Mouse (Mus musculus) embryonic facial prominence, embryonic 12.5 days (tissue): ENCODE measurements around the gene Cox7b. TPM values are rescaled to one million over a fixed set of nuclear protein-coding genes. Genes with fewer than 3 reads are reported as not detected.
"Not testable (repeated sequence)": the region's sequence is repeated elsewhere in the genome, so short reads cannot be mapped to it uniquely, and the experiment has no call there.

Source experiments
- ATAC-seq: fragments of 200-750 bp; cut with Nextera tagmentation; 2 replicates; pipeline ENCODE4 v1.8.0; 2017; ENCODE audit not compliant: insufficient number of reproducible peaks, insufficient read depth, low FRiP score, low TSS enrichment
- H3K27ac ChIP-seq: fragments of 300-500 bp; sonication (generic); 2 replicates; pipeline ENCODE4 v1.5.1; 2016; ENCODE audit warnings: mild to moderate bottlenecking
- H3K27me3 ChIP-seq: fragments of 300-500 bp; sonication (generic); 2 replicates; pipeline ENCODE4 v1.6.1; 2016; ENCODE audit warnings: mild to moderate bottlenecking, moderate library complexity
- H3K36me3 ChIP-seq: fragments of 300-500 bp; sonication (generic); 2 replicates; pipeline ENCODE4 v1.6.1; 2016; ENCODE audit warnings: mild to moderate bottlenecking
- H3K4me1 ChIP-seq: fragments of 300-500 bp; sonication (generic); 2 replicates; pipeline ENCODE4 v1.6.1; 2016
- H3K4me2 ChIP-seq: fragments of 300-500 bp; sonication (generic); replicated peaks from 2 replicates; pipeline ENCODE4 v1.6.1; 2016; ENCODE audit warnings: mild to moderate bottlenecking, moderate library complexity
- H3K4me3 ChIP-seq: fragments of 300-500 bp; sonication (generic); 2 replicates; pipeline ENCODE4 v1.5.1; 2016; ENCODE audit warnings: mild to moderate bottlenecking
- H3K9ac ChIP-seq: fragments of 300-500 bp; sonication (generic); 2 replicates; pipeline ENCODE4 v1.6.1; 2016; ENCODE audit warnings: mild to moderate bottlenecking, moderate library complexity
- H3K9me3 ChIP-seq: fragments of 300-500 bp; sonication (generic); 2 replicates; pipeline ENCODE4 v1.6.1; 2016; ENCODE audit warnings: mild to moderate bottlenecking, moderate library complexity
- WGBS: fragments of 180-500 bp; shearing (Covaris S2); methylation state at CpG from one replicate; pipeline ENCODE4 v1.1.7; 2016; 5-methylcytosine and 5-hydroxymethylcytosine counted together
- polyA plus RNA-seq: library from polyadenylated mRNA; unstranded; fragments of >200 nt; fragmentation: Nextera tagmentation; extraction: Ambion mirVana; gene quantifications from 2 replicates; pipeline ENCODE4 v1.2.1, GENCODE M21; 2016

Cox7b gene
- polyA plus RNA-seq, result 320 and 347 TPM in 2 replicates

- Histone ChIP-seq H3K9ac (peak within 1 kb of the TSS; percentile 53), H3K27me3 (no peaks in the 10 kb centered on the region), H3K27ac (peak within 1 kb of the TSS; percentile 84), H3K4me2 (peak within 1 kb of the TSS; percentile 37), H3K36me3 (peaks cover 5% of the 10 kb centered on the region; the same call in 1 of the 2 replicates), H3K4me3 (peak within 1 kb of the TSS; percentile 59), H3K9me3 (no peaks in the 10 kb centered on the region), H3K4me1 (no peaks in the 10 kb centered on the region)
- no peak for ATAC-seq
- 13% methylated on average over 26 of the region's 26 CpGs for WGBS
These were observed at the start of gene Cox7b for GRCm38 (mm10) chrX:106015571-106016322. TSS of gene Cox7b (plus strand) at chrX:106015700.

DNA sequence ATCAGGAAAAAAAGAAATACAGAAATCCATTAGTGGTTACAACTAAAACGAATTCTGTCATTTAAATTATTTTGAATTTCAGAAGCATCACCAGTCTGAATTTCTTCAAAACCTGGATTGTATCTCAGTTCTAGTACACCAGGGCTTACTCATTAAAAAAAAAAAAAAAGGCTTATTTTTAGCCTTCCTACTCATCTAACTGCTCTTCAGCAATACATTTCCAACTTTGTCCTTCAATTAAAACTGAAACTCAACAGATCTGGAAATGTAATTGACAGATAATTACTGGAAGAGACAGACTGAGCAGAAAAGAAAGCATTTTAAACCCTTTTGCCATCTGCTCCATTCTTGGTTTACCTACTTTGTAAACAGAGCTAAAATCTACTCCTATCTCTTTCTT, 13.9 kb upstream of the Cox7b start:
- no peaks in the 10 kb centered on the region for H3K27me3 ChIP-seq
- H3K9me3 ChIP-seq, result no peaks in the 10 kb centered on the region
- no peak overlapping the region for H3K4me3 ChIP-seq
- ATAC-seq, result no peak
- no peaks in the 10 kb centered on the region for H3K36me3 ChIP-seq
- 77% methylated on average over 1 of the region's 1 CpGs for WGBS
- H3K4me1 ChIP-seq, result no peaks in the 10 kb centered on the region
- no peak overlapping the region for H3K9ac ChIP-seq
- no peak overlapping the region for H3K27ac ChIP-seq
- H3K4me2 ChIP-seq, result no peak overlapping the region

DNA sequence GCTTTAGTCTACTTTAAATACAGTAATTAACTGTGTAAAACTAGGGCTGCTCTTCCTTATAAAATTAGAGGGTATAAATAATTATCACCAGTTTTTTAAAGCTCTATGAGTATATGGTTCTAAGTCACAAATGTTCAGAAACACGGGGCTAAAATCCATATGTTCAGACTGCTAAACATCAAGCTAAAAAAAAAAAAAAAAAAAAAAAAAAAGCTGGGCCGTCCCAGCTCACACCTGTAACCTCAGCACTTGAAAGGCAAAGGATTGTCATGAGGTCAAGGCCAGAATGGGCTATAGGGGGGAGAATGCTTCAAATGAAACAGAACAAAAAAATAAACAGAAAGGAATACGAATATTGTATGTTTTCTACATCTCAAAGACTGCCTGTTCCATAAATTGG, 4.7 kb upstream of the Cox7b start:
- no peak for ATAC-seq
- WGBS, result 15% methylated on average over 3 of the region's 3 CpGs
- peak overlapping the region; percentile 42 for H3K4me2 ChIP-seq
- H3K9ac ChIP-seq, result 0 out of 2 replicates have a peak overlapping the region, but pooled peaks have one; percentile 50
- H3K27ac ChIP-seq, result no peak overlapping the region
- H3K36me3 ChIP-seq, result no peaks in the 10 kb centered on the region
- H3K27me3 ChIP-seq, result no peaks in the 10 kb centered on the region
- H3K4me3 ChIP-seq, result peak overlapping the region; percentile 52
- H3K4me1 ChIP-seq, result no peaks in the 10 kb centered on the region
- no peaks in the 10 kb centered on the region for H3K9me3 ChIP-seq

DNA sequence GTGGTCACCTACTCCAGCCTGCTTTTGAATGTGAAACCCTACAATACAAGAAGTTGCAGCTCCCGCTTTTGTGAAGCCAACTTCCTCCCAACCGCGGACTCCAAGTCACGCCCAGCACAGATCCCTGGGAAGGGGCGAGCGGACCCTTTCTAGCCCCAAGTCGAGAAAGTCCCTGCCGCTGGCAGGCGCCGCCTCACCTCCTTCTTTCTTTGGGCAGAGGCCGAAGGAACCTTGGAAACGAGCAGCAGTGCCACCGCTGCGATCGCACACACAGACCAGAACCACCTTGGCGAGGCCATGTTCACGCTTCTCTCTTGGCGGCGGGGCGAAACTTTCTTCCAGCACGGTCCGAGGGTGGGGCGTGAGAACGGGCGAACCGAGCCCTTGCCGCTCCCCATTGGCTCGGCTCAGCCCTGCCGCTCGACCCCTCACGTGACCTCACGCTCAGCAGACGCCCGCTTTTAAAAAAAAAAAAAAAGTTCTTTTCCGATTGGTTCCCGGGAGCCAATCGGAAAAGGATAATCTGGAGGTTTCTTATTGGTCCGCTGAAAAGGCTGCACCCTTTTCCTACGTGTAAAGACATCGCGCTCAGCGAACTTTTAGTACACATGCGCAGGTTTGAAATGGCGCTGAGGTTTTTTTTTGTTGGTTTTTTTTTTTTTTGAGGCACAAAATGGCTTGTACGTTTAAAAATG, 3.9 kb upstream of the Cox7b start, which contains the start of gene Magt1:
Magt1 (minus strand) TSS at position 442 of the 695 bp plus-strand sequence.
- Histone ChIP-seq H3K36me3 (no peaks in the 10 kb centered on the region), H3K4me1 (no peaks in the 10 kb centered on the region), H3K9me3 (no peaks in the 10 kb centered on the region), H3K9ac (peak within 1 kb of the TSS; percentile 50), H3K4me3 (peak within 1 kb of the TSS; percentile 52), H3K4me2 (peak within 1 kb of the TSS; percentile 42), H3K27me3 (no peaks in the 10 kb centered on the region), H3K27ac (peak within 1 kb of the TSS; percentile 78)
- ATAC-seq, result peak; percentile 94
- 23% methylated on average over 45 of the region's 45 CpGs for WGBS

DNA sequence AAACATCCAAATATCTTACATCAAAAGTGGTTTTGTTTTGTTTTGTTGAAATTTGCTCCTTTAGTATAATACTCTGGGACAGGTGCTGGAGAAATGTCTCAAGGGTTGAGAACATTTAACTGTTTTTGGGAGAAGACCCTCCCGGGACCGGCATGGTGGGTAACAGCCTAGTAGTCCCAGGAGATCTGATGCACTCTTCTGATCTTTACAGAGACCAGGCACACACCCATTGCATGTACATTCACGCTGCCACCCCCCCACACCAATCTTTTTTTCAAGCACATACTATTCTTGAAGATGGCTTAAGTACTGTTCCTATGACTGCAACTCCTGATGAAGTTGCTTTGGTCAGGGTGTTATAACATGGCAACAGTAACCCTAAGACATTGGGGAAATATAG, 2.9 kb upstream of the Cox7b start:
- 67% methylated on average over 3 of the region's 3 CpGs for WGBS
- H3K9ac ChIP-seq, result no peak overlapping the region
- no peaks in the 10 kb centered on the region for H3K4me1 ChIP-seq
- H3K27ac ChIP-seq, result peak overlapping the region; percentile 54; the same call in 1 of the 2 replicates
- H3K9me3 ChIP-seq, result no peaks in the 10 kb centered on the region
- no peaks in the 10 kb centered on the region for H3K36me3 ChIP-seq
- 0 out of 2 replicates have a peak overlapping the region, but pooled peaks have one; percentile 7 for H3K4me3 ChIP-seq
- ATAC-seq, result no peak
- H3K4me2 ChIP-seq, result peak overlapping the region; percentile 38
- no peaks in the 10 kb centered on the region for H3K27me3 ChIP-seq

GRCm38 (mm10) chrX:106013217-106013616, 2.3 kb upstream of the Cox7b start:
- H3K4me1 ChIP-seq, result no peaks in the 10 kb centered on the region
- H3K27ac ChIP-seq, result no peak overlapping the region
- H3K9me3 ChIP-seq, result no peaks in the 10 kb centered on the region
- H3K9ac ChIP-seq, result no peak overlapping the region
- H3K4me3 ChIP-seq, result no peak overlapping the region
- H3K36me3 ChIP-seq, result no peaks in the 10 kb centered on the region
- ATAC-seq, result no peak
- H3K4me2 ChIP-seq, result no peak overlapping the region
- H3K27me3 ChIP-seq, result no peaks in the 10 kb centered on the region
- WGBS, result 28% methylated on average over 2 of the region's 2 CpGs

DNA sequence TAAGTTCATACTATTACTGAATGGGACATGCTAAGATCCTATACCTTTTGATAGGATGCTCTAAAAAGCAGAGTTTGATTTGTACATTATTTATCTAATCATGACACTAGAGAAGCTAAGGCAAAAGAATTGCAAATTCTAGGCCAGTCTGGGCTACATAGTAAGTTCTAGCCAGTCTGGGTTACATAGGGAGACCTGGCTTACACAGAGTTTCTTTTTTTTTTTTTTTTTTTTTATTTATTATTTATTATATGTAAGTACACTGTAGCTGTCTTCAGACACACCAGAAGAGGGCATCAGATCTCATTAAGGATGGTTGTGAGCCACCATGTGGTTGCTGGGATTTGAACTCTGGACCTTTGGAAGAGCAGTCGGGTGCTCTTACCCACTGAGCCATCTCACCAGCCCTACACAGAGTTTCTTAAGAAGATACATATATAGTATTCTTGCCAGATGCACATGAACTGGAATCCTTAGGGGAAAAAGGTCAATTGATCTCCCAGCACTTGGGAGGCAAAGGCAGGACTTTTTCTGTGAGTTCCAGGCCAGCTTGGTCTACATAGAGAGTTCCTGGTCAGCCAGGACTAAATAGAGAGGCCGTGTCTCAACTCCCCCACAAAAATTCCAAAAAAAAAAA, 641 bp upstream of the Cox7b start:
- H3K4me1 ChIP-seq, H3K27ac ChIP-seq, H3K4me2 ChIP-seq, H3K36me3 ChIP-seq, ATAC-seq, H3K27me3 ChIP-seq, H3K9me3 ChIP-seq, H3K4me3 ChIP-seq, H3K9ac ChIP-seq: not testable (repeated sequence)
- WGBS, result 66% methylated on average over 2 of the region's 2 CpGs

DNA sequence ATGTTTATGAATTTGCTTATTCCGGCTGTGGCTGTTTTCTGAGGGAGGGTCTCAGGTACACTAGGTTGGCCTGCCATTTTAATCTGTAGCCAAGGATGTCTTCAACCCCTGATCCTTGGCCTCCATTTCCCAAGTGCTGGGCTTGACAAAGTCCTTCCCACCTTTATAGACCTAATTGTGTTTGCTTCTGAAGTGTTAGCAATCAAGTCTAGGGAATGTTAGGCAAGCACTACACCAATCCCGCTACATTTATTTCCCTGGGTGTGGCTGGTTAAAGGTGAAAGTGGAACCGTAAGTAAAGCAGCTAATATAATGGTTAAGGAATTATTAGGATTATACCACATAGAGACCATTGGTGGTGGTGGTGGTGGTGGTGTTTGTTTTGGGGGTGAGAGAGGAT, 1.6 kb downstream of the Cox7b start:
- no peak overlapping the region for H3K9ac ChIP-seq
- H3K27me3 ChIP-seq, result no peaks in the 10 kb centered on the region
- ATAC-seq, result no peak
- H3K4me2 ChIP-seq, result peak overlapping the region; percentile 13; the same call in 1 of the 2 replicates
- H3K4me1 ChIP-seq, result no peaks in the 10 kb centered on the region
- H3K4me3 ChIP-seq, result no peak overlapping the region
- no peaks in the 10 kb centered on the region for H3K9me3 ChIP-seq
- no peak overlapping the region for H3K27ac ChIP-seq
- WGBS, result 87% methylated on average over 3 of the region's 3 CpGs
- H3K36me3 ChIP-seq, result peaks cover 11% of the 10 kb centered on the region; the same call in 1 of the 2 replicates

DNA sequence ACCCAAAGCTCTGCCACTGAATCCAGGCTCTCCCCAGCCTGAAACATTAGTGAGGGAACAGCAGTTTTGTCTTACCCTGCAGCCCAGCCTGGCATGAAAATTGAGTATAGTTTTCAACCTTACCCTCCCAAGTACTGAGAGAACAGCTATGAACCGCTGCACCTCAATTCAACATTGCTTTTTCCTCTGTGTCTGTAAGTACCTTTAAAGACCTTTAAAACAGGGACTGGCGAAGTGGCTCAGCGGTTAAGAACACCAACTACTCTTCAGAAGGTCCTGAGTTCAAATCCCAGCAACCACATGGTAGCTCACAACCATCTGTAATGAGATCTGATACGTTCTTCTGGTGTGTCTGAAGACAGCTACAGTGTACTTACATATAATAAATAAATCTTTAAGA, 2.0 kb downstream of the Cox7b start:
- H3K4me3 ChIP-seq, result no peak overlapping the region
- 90% methylated on average over 4 of the region's 4 CpGs for WGBS
- no peak overlapping the region for H3K9ac ChIP-seq
- H3K4me1 ChIP-seq, result no peaks in the 10 kb centered on the region
- ATAC-seq, result no peak
- H3K27me3 ChIP-seq, result no peaks in the 10 kb centered on the region
- H3K4me2 ChIP-seq, result no peak overlapping the region
- H3K27ac ChIP-seq, result no peak overlapping the region
- H3K9me3 ChIP-seq, result no peaks in the 10 kb centered on the region
- peaks cover 11% of the 10 kb centered on the region; the same call in 1 of the 2 replicates for H3K36me3 ChIP-seq

- H3K36me3 ChIP-seq, result no peaks in the 10 kb centered on the region
- WGBS, result 20% methylated on average over 34 of the region's 36 CpGs
- no peaks in the 10 kb centered on the region for H3K4me1 ChIP-seq
- ATAC-seq, result peak; percentile 94
- H3K4me3 ChIP-seq, result peak within 1 kb of the TSS; percentile 48
- peak within 1 kb of the TSS; percentile 69; the same call in 1 of the 2 replicates for H3K27ac ChIP-seq
- H3K9me3 ChIP-seq, result no peaks in the 10 kb centered on the region
- peak within 1 kb of the TSS; percentile 47 for H3K4me2 ChIP-seq
- H3K9ac ChIP-seq, result peak within 1 kb of the TSS; percentile 53
- H3K27me3 ChIP-seq, result 0 out of 2 replicates have a peak, but pooled peaks cover 4% of the 10 kb centered on the region
These were observed 11.2 kb downstream of the Cox7b start, which contains the start of gene Atp7a for GRCm38 (mm10) chrX:106026418-106027342. TSS of gene Atp7a (plus strand) at chrX:106027276.

- Histone ChIP-seq H3K4me2 (peak overlapping the region; percentile 47), H3K4me3 (peak overlapping the region; percentile 48), H3K27me3 (0 out of 2 replicates have a peak, but pooled peaks cover 4% of the 10 kb centered on the region), H3K9ac (peak overlapping the region; percentile 53), H3K36me3 (no peaks in the 10 kb centered on the region), H3K9me3 (no peaks in the 10 kb centered on the region), H3K4me1 (no peaks in the 10 kb centered on the region), H3K27ac (peak overlapping the region; percentile 69; the same call in 1 of the 2 replicates)
- 14% methylated on average over 8 of the region's 8 CpGs for WGBS
- ATAC-seq, result peak; percentile 59
These were observed 11.8 kb downstream of the Cox7b start for GRCm38 (mm10) chrX:106027343-106027674.
